Mouse (Mus musculus) left cerebral cortex, postnatal 14 days (tissue): ENCODE measurements around the gene Utf1. TPM values are rescaled to one million over a fixed set of nuclear protein-coding genes. Genes with fewer than 3 reads are reported as not detected.

Experiments
- DNase-seq, 2 experiments: peaks; one replicate each; pipeline ENCODE4 v3.0.0; 2021 to 2022; ENCODE audit warnings: low spot score in 2 of 2, mixed read lengths in 1 of 2
- intact Hi-C: fragments of 180-260 bp; cut with DNase I; formaldehyde crosslinking; loops from one replicate; pipeline ENCODE4 v1.15.1; 2025
- total RNA-seq, 2 experiments: library from RNA; stranded (reverse); gene quantifications; 2 replicates each; pipeline ENCODE4 v1.2.3; 2021

The Utf1 gene
- total RNA-seq, 2 experiments from 2014 or later: not detected

GRCm38 (mm10) chr7:139930732-139931131, 12.9 kb upstream of the Utf1 start:
- peak; percentile 44 to 51 for DNase-seq
- intact Hi-C loops: no loop called here

DNA sequence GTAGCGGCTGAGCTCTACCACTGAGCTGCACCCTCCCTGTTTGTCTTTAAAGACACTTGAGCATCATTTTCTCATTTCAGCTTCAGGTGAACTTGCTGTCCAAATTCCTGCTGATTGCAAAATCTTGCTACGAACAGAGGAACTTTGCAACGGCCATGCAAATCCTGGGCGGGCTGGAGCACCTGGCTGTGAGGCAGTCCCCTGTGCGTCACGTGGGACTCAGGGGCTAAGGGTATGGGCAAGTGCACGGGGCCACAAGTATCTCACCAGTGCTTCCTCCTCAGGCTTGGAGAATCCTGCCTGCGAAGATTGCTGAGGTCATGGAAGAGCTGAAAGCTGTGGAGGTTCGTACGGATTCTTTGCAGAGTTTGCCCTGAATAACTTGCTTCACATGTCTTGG, 6.9 kb upstream of the Utf1 start:
- intact Hi-C loops: no loop called here
- no peak for DNase-seq

DNA sequence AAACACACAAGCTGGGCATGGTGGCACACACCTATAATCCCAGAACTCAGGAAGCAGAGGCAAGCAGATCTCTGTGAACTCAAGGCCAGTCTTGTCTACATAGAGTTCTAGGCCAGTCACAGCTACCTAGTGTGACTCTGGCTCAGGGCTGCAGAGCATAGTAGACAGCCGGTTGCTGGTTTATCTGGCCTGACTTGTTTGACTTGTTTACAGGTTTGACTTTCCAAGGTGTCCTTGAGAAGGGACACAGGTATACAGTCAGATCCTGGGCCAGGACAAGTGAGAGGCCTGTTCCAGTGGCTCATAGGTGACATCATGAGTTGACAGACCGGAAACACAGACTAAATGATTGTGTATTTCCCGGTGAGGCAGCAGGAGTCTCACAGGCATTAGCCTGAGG, 6.5 kb upstream of the Utf1 start:
- intact Hi-C loops: no loop called here
- no peak for DNase-seq

DNA sequence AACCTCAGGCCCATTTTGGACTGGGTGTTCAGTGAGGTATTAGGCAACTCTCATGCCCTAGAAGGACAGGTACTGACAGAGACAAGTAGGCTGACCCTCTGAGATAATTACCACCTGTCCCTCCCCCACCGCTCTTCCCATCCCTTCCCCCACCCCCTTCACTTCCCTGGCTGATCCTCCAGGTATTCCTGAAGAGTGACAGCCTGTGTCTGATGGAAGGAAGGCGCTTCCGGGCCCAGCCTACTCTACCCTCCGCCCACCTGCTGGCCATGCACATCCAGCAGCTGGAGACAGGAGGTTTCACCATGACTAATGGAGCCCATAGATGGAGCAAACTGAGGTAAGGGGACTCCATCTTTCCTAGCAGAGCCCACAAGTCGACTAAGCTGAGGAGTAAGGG, 5.8 kb upstream of the Utf1 start:
- DNase-seq: no peak
- intact Hi-C loops: no loop called here

DNA sequence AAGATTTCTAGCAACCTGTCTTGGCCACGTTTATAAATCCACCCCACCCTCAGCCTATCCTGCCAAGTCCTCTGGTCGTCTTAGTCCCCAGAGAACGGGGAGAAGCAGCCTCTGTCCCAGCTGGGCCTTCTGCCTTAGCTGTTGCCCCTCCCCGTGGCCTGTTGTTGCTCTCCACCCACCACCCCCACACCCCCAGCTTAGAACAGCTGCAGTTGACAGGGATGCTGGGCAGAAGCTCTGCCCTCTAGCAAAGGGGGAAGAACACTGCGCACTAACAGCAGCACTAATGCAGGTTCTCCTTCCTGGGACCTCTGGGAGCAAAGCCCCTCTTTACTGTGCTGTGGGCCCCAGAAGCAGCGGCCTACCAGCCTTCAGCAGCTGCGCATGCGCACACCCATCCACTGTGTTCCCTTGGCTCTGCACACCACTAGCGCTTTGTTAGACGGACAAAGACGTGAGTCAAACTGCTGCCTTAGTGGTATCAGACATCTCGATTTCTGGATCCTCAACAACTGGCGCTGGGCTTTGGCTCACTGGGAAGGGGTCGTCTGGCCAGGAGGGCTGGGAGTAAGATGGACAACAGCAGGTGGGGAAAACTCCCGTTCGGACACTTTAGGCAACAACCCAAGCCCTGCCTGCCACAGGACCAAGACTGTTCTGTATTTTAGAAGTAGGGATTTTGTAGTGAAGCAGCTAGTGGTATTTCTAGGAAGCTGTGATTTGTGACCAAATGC, 2.9 kb upstream of the Utf1 start:
- no peak for DNase-seq
- intact Hi-C loops: no loop called here

DNA sequence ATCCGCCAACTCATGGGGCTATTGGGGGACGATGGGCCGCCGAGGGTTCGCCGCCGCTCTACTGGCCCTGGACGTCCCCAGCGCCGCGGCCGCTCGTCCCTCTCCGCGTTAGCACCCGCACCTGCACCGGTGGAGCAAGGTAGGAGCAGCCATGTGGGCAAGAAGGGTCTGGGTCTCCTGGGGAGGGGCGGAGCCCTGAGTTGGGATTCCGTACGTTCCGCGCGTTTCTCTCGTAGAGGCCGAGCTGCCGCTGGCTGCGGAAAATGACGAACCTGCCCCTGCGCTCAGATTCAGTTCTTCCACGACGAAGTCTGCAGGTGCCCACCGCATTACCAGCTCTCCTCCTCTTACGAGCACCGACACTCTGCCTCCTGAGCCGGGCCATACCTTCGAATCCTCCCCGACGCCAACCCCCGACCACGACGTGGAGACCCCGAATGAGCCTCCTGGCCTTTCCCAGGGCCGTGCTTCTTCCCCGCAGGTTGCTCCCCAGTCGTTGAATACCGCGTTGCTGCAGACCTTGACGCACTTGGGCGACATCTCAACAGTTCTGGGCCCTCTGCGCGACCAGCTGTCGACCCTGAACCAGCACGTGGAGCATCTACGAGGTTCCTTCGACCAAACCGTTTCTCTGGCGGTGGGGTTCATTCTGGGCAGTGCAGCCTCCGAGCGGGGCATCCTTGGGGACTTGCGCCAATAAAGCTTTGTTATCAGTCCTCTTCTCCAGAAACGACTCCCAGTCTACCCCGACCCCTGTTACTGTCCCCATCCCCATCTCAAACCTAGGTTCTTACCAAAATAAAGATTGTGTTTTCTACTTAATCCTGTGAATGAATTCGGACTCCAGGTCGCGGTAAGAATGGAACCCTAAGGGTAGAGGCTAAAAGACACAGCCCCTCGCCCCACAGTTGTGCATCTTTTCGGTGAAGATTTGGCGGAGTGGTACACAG, 977 bp downstream of the Utf1 start:
- no peak for DNase-seq
- intact Hi-C loops: no loop called here

- DNase-seq: no peak
- intact Hi-C loops: no loop called here
These were observed 1.9 kb downstream of the Utf1 start for GRCm38 (mm10) chr7:139945516-139945915.

- DNase-seq: no peak
These were observed 2.4 kb downstream of the Utf1 start for GRCm38 (mm10) chr7:139946032-139946431.

DNA sequence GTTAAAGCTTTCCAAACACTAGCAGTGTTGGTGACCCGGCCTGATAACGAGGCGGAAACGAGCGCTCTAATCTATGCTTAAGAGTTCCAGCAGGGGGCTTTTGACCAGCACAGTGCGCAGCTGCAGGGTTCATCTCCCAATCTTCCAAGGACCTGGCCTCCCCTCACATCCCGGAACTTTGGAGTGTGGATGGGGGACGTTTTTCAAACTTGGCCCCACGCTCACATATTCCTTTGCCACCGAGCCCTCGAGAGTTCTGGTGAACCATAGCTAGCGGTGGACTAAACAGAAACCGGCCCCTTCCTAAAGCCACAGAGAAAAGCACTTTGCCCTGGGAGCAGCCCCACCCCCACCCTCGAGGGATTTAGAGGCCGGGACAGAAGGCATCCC, 6.3 kb downstream of the Utf1 start:
- intact Hi-C loops: no loop called here
- DNase-seq: no peak

More at GRCm38 (mm10) chr7:139946032-139946431, 2.4 kb downstream of the Utf1 start:
- intact Hi-C loops: no loop called here

DNA sequence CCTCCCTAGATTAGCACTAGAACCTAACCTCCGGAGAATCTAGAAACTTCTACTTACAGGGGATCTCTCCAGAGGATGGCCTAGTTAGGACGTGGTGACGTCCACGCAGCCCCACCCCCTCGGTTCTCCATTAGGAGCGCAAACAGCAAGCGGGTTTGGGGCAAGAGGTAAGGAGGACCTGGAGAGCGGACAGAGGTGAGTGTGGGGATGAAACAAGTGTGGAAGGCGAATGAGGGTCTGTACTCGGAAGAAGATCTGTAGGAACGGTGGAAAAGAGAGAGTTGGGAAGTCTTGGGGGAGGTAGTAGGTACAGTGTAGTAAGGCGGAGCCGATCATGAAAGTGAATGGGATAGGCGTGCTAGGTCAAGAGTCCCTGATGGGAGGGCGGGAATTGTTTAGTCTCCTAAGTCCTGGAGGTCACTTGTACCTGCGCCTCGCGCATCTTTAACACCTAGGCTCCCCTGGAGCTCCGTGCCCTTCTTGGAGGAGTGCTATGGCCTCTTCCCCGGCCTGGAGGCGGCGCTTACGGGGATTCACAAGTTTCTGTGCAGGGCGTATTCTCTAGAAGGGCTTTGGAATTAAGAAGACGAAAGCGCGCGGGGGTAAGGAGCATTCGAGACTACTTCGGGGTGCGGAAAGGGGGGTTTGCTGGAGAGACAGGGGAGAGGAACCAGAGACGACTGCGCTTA, 6.8 kb downstream of the Utf1 start:
- no peak for DNase-seq
- intact Hi-C loops: no loop called here

- no peak for DNase-seq
- intact Hi-C loops: no loop called here
These were observed 7.5 kb downstream of the Utf1 start for GRCm38 (mm10) chr7:139951079-139951478.

DNA sequence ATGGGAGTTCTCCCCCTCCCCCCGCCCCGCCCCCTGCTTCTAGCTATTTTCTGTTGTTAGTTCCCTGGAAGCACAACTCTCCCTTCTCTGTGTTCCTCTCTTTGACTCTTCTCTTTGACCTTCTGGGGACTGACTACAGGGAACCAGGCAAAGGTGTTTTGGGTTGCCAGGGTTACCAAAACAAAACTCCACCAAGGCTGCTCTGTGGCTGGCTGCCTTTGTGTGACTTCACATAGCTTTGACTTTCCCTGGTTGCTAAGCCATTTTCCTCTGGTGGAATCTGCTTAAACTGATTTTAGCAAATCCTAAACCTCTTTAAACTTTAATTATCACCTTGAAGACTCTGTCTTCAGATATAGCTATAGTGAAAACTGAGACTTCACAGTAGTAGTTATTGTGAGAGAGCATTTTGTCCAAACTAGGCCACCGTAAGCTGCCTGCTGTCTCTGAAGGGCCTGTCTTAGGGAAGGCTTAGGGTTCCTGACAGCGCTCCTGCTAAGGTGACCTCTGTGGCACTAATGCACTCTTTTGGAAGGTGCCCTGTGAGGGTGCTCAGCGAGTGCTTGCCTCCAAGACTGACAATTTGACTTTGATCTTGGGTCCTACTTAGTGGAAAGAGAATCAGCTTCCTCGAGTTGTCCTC, 8.5 kb downstream of the Utf1 start:
- intact Hi-C loops: no loop called here
- no peak for DNase-seq

DNA sequence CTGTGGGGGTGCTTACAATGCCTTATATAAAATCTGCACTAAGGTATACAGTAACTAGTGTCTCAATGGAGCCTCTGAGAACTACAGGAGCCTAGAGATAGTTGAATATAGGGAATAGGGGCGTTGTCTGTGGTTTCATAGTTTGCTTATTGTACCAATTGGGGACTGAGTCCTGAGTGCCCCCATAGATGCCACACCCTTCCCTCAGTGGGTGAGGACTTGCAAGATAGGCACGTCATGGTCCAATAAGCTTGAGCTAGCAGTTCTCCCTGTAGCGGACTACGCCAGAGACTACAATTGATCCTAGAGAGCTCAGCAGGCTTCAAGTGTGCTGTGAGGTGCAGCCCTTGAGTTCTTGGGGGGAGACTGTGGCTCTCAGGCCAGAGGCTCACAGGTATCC, 11.9 kb downstream of the Utf1 start:
- intact Hi-C loops: no loop called here
- DNase-seq: no peak

- DNase-seq: no peak
- intact Hi-C loops: no loop called here
These were observed 13.1 kb downstream of the Utf1 start for GRCm38 (mm10) chr7:139956658-139957057.

DNA sequence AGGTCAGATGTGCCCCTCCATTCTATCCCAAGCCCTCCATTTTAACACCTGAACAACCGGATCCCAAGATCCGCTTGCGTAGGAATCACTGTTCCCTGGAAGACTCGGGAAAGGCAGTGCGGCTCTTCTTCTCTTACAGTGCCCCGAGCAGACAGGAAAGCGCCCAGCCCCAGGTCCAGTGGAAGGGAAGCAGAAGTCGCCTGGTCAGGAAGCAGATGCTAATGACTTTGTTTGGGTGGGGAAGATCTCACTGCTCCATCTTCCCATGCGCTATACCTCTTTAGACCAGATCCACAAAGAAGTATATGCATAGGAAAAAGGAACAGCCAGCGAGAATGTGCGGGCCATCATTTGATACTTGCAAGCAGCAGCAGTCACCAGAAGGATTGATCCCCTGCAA, 13.8 kb downstream of the Utf1 start:
- DNase-seq: no peak
- intact Hi-C loops: no loop called here

DNA sequence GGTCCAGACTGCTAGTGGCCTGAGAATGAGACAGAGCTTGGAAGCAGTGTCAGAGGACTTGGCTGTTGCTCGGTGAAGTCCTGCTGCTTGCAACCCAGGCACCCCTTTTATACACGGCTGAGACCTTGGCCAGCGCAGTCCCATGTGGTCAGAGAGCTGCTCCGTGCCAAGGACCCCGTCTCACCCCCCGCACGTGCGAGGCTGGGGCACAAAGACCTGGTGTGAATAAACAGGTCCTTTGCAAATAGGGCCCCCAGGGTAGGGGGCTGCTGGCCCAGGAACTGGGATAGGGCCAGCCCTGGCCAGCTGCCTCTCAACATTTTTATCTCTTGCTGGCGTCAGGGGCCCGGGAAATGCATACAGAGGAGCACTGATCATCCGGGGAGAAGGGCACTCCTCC, 14.4 kb downstream of the Utf1 start:
- intact Hi-C loops: no loop called here

GRCm38 (mm10) chr7:139961141-139961540, 17.6 kb downstream of the Utf1 start:
- intact Hi-C loops: no loop called here
- DNase-seq: no peak

More for the DNA sequence above, 14.4 kb downstream of the Utf1 start:
- DNase-seq: no peak

DNA sequence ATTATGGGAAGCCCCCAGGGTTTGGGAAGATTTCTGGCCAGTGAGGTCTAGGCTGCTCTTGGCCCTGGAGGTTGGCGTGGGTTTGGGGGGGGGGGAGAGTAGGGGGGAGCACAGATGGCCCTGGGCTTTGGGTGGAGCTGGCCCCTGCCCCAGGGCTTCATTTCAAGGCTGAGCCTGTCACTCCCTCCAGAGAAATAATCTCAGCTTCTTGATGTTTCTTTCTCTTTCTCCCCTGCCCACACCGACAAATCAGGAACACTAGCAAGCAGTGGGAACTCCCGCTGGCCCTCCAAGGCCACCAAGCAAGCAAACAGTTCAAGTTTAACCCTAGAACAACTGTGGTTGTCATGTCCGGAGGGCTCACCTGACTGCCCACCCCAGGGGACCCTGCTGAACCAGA, 20.2 kb downstream of the Utf1 start:
- intact Hi-C loops: no loop called here
- DNase-seq: no peak

DNA sequence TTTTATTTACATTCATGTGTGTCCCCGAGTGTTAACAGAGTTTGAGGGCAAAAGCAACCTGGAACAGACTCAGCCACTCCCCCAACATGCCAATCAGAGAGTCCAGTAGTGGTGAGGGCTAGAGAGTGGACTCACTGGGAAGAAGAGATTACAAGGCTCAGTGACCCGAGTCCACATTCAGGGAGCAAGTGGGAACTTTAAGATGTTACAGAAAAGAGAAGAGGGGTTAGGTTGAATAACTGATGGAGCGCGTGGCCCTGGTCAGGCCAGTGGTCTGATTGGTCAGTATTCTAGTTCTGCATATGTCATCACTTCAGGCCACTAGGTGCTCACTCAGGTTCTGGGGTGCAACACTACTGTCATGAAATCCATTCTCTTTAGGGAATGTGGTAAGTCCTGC, 23.6 kb downstream of the Utf1 start:
- intact Hi-C loops: no loop called here
- no peak for DNase-seq

- no peak for DNase-seq
- intact Hi-C loops: no loop called here
These were observed 24.8 kb downstream of the Utf1 start for GRCm38 (mm10) chr7:139968428-139968827.
